Mouse (Mus musculus): Measurements from ENCODE around the gene Pick1. TPM values are rescaled to one million over a fixed set of nuclear protein-coding genes. Genes with fewer than 3 reads are reported as not detected.
"Not testable (repeated sequence)": the region's sequence is repeated elsewhere in the genome, so short reads cannot be mapped to it uniquely, and the experiment has no call there.

The Pick1 gene
- polyA plus RNA-seq, 2 experiments, result 23.3 to 82.6 TPM

GRCm38 (mm10) chr15:79224685-79225084, 4.3 kb upstream of the Pick1 start:
- Histone ChIP-seq H3K36me3 (ENCODE audit: control insufficient read depth, insufficient read depth, low read length) (no peaks in the 10 kb centered on the region), H3K4me3 (replicated peaks; ENCODE audit: low read length) (no peak overlapping the region), H3K27me3 (ENCODE audit: control insufficient read depth, insufficient read depth, low read length) (no peaks in the 10 kb centered on the region), H3K4me1 (ENCODE audit: control insufficient read depth, insufficient read depth, low read length) (0 out of 2 replicates have a peak, but pooled peaks cover 1% of the 10 kb centered on the region), H3K4me2 (replicated peaks; ENCODE audit: low read depth, low read length, severe bottlenecking) (no peak overlapping the region), H3K9me3 (ENCODE audit: control insufficient read depth, low read length) (no peaks in the 10 kb centered on the region), H3K9ac (ENCODE audit: low read depth, low read length, severe bottlenecking) (no peak overlapping the region), H3K27ac (replicated peaks; ENCODE audit: low read depth, low read length) (no peak overlapping the region)
- no peak for TF ChIP-seq POLR2A (IDR thresholded peaks at IDR 0.05; ENCODE audit: borderline replicate concordance, extremely low read depth, insufficient read depth, insufficient read length)
- DNase-seq (ENCODE audit: low spot score), result peak; percentile 64
- WGBS, result 12% methylated on average over 5 of the region's 5 CpGs
- ATAC-seq (ENCODE audit: low FRiP score, low read depth), result peak; percentile 31; the same call in 1 of the 2 replicates

- ATAC-seq (ENCODE audit: low FRiP score, low read depth); H3K4me1 ChIP-seq (ENCODE audit: control insufficient read depth, insufficient read depth, low read length); H3K27ac ChIP-seq (replicated peaks; ENCODE audit: low read depth, low read length); H3K4me3 ChIP-seq (replicated peaks; ENCODE audit: low read length); H3K9me3 ChIP-seq (ENCODE audit: control insufficient read depth, low read length); H3K4me2 ChIP-seq (replicated peaks; ENCODE audit: low read depth, low read length, severe bottlenecking); H3K9ac ChIP-seq (ENCODE audit: low read depth, low read length, severe bottlenecking); H3K27me3 ChIP-seq (ENCODE audit: control insufficient read depth, insufficient read depth, low read length); H3K36me3 ChIP-seq (ENCODE audit: control insufficient read depth, insufficient read depth, low read length); DNase-seq (ENCODE audit: low spot score): not testable (repeated sequence)
- WGBS, result 61% methylated on average over 2 of the region's 2 CpGs
These were observed 3.2 kb upstream of the Pick1 start for GRCm38 (mm10) chr15:79225780-79226179.

- 78% methylated on average over 9 of the region's 9 CpGs for WGBS
- Histone ChIP-seq H3K9me3 (ENCODE audit: control insufficient read depth, low read length) (no peaks in the 10 kb centered on the region), H3K4me3 (replicated peaks; ENCODE audit: low read length) (no peak overlapping the region), H3K4me2 (replicated peaks; ENCODE audit: low read depth, low read length, severe bottlenecking) (no peak overlapping the region), H3K4me1 (ENCODE audit: control insufficient read depth, insufficient read depth, low read length) (no peaks in the 10 kb centered on the region), H3K36me3 (ENCODE audit: control insufficient read depth, insufficient read depth, low read length) (peaks cover 74% of the 10 kb centered on the region), H3K27me3 (ENCODE audit: control insufficient read depth, insufficient read depth, low read length) (no peaks in the 10 kb centered on the region), H3K9ac (ENCODE audit: low read depth, low read length, severe bottlenecking) (no peak overlapping the region), H3K27ac (replicated peaks; ENCODE audit: low read depth, low read length) (no peak overlapping the region)
- TF ChIP-seq POLR2A (IDR thresholded peaks at IDR 0.05; ENCODE audit: borderline replicate concordance, extremely low read depth, insufficient read depth, insufficient read length), result no peak
- no peak for DNase-seq (ENCODE audit: low spot score)
- no peak for ATAC-seq (ENCODE audit: low FRiP score, low read depth)
These were observed 6.3 kb downstream of the Pick1 start for GRCm38 (mm10) chr15:79235268-79235667.

GRCm38 (mm10) chr15:79238036-79238435, 9.1 kb downstream of the Pick1 start:
- H3K4me2 ChIP-seq (replicated peaks; ENCODE audit: low read depth, low read length, severe bottlenecking), result no peak overlapping the region
- no peaks in the 10 kb centered on the region for H3K27me3 ChIP-seq (ENCODE audit: control insufficient read depth, insufficient read depth, low read length)
- ATAC-seq (ENCODE audit: low FRiP score, low read depth) (no peak), DNase-seq (ENCODE audit: low spot score) (no peak)
- peaks cover 77% of the 10 kb centered on the region for H3K36me3 ChIP-seq (ENCODE audit: control insufficient read depth, insufficient read depth, low read length)
- H3K27ac ChIP-seq (replicated peaks; ENCODE audit: low read depth, low read length), result no peak overlapping the region
- H3K9me3 ChIP-seq (ENCODE audit: control insufficient read depth, low read length), result no peaks in the 10 kb centered on the region
- WGBS, result 91% methylated on average over 6 of the region's 6 CpGs
- no peak for TF ChIP-seq POLR2A (IDR thresholded peaks at IDR 0.05; ENCODE audit: borderline replicate concordance, extremely low read depth, insufficient read depth, insufficient read length)
- no peaks in the 10 kb centered on the region for H3K4me1 ChIP-seq (ENCODE audit: control insufficient read depth, insufficient read depth, low read length)
- no peak overlapping the region for H3K9ac ChIP-seq (ENCODE audit: low read depth, low read length, severe bottlenecking)
- H3K4me3 ChIP-seq (replicated peaks; ENCODE audit: low read length), result no peak overlapping the region

GRCm38 (mm10) chr15:79242574-79243233, 13.7 kb downstream of the Pick1 start:
- H3K36me3 ChIP-seq (ENCODE audit: control insufficient read depth, insufficient read depth, low read length), result peaks cover 79% of the 10 kb centered on the region
- no peak for DNase-seq (ENCODE audit: low spot score)
- H3K9ac ChIP-seq (ENCODE audit: low read depth, low read length, severe bottlenecking), result no peak overlapping the region
- no peaks in the 10 kb centered on the region for H3K4me1 ChIP-seq (ENCODE audit: control insufficient read depth, insufficient read depth, low read length)
- 71% methylated on average over 13 of the region's 13 CpGs for whole genome bisulfite sequencing
- no peak overlapping the region for H3K27ac ChIP-seq (replicated peaks; ENCODE audit: low read depth, low read length)
- no peak for TF ChIP-seq POLR2A (IDR thresholded peaks at IDR 0.05; ENCODE audit: borderline replicate concordance, extremely low read depth, insufficient read depth, insufficient read length)
- H3K9me3 ChIP-seq (ENCODE audit: control insufficient read depth, low read length), result no peaks in the 10 kb centered on the region
- no peaks in the 10 kb centered on the region for H3K27me3 ChIP-seq (ENCODE audit: control insufficient read depth, insufficient read depth, low read length)
- no peak overlapping the region for H3K4me2 ChIP-seq (replicated peaks; ENCODE audit: low read depth, low read length, severe bottlenecking)
- no peak overlapping the region for H3K4me3 ChIP-seq (replicated peaks; ENCODE audit: low read length)
- peak; percentile 27 for ATAC-seq (ENCODE audit: low FRiP score, low read depth)
